Mouse (Mus musculus): ENCODE measurements around the gene Gng5. TPM values are rescaled to one million over a fixed set of nuclear protein-coding genes. Genes with fewer than 3 reads are reported as not detected.

Gene Gng5
- polyA plus RNA-seq (2014; fragmentation: Illumina TruSeq; extraction: RNeasy Lipid Tissue Mini Kit (QIAGEN cat#74804); ENCODE audit: low read depth, low replicate concordance): 719 TPM

DNA sequence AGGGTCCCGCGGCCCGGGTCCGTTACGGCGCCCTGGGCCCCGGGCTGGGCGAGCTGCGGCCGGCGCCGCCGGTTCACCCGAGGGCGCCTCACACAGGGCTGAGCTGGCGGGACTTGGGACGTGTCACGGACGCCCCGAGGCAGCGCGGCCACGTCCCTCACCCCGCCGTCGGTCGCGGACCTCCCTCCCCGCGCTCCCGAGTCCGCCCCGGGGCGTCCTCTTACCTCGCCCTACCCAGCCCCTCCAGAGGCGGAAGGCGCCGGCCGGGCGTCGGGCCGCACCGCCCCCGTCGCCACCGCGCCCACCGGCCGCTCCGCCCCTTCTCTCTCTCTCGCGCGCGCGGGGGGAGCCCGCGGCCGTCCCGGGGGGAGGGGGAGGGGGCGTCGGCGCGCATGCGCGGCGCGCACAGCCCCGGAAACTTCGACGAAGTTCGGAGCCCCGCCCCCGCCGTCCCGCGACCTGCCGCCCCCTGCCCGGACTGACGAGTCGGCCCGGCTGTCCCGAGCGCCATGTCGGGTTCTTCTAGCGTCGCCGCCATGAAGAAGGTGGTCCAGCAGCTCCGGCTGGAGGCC is at the start of gene Gng5, which contains the start of gene Spata1:
Gng5 (plus strand) TSS at position 377 of the 572 bp plus-strand sequence.
Spata1 (minus strand) TSS at position 323 of the 572 bp plus-strand sequence.

GRCm38 (mm10) chr3:146520798-146521651 is 21.4 kb downstream of the Gng5 start, which contains the start of gene Rpf1:
TSS of gene Rpf1 (minus strand) at chr3:146521429.

Other genes with a start within 250 kb of the Gng5 start
- gene Ssx2ip, start 95.2 kb upstream of the Gng5 start, polyA plus RNA-seq (2014; fragmentation: Illumina TruSeq; extraction: RNeasy Lipid Tissue Mini Kit (QIAGEN cat#74804); ENCODE audit: low read depth, low replicate concordance): 419 TPM
- gene Ctbs, start 50.0 kb upstream of the Gng5 start, polyA plus RNA-seq (2014; fragmentation: Illumina TruSeq; extraction: RNeasy Lipid Tissue Mini Kit (QIAGEN cat#74804); ENCODE audit: low read depth, low replicate concordance): 8.6 TPM
- gene Spata1, start 54 bp upstream of the Gng5 start, polyA plus RNA-seq (2014; fragmentation: Illumina TruSeq; extraction: RNeasy Lipid Tissue Mini Kit (QIAGEN cat#74804); ENCODE audit: low read depth, low replicate concordance): 1,034 TPM
- 78.8 TPM for gene Rpf1, start 21.6 kb downstream of the Gng5 start, polyA plus RNA-seq (2014; fragmentation: Illumina TruSeq; extraction: RNeasy Lipid Tissue Mini Kit (QIAGEN cat#74804); ENCODE audit: low read depth, low replicate concordance)
- 0.31 TPM for gene Uox, start 70.6 kb downstream of the Gng5 start, polyA plus RNA-seq (2014; fragmentation: Illumina TruSeq; extraction: RNeasy Lipid Tissue Mini Kit (QIAGEN cat#74804); ENCODE audit: low read depth, low replicate concordance)
- gene Dnase2b, start 115.8 kb downstream of the Gng5 start, polyA plus RNA-seq (2014; fragmentation: Illumina TruSeq; extraction: RNeasy Lipid Tissue Mini Kit (QIAGEN cat#74804); ENCODE audit: low read depth, low replicate concordance): 0.07 TPM
- 862 TPM for gene 4930503B20Rik, start 151.5 kb downstream of the Gng5 start, polyA plus RNA-seq (2014; fragmentation: Illumina TruSeq; extraction: RNeasy Lipid Tissue Mini Kit (QIAGEN cat#74804); ENCODE audit: low read depth, low replicate concordance)
- not detected for gene Samd13, start 185.8 kb downstream of the Gng5 start, polyA plus RNA-seq (2014; fragmentation: Illumina TruSeq; extraction: RNeasy Lipid Tissue Mini Kit (QIAGEN cat#74804); ENCODE audit: low read depth, low replicate concordance)

All from testis, adult 10 weeks (tissue).